Mouse (Mus musculus) left cerebral cortex, adult 2 months (tissue): ENCODE results near the gene Ush2a. TPM values are rescaled to one million over a fixed set of nuclear protein-coding genes. Genes with fewer than 3 reads are reported as not detected.

ENCODE experiments used
- DNase-seq, 2 experiments: peaks; one replicate each; pipeline ENCODE4 v3.0.0; 2021 to 2022; ENCODE audit warnings: low spot score in 2 of 2, mixed read lengths in 1 of 2; ENCODE audit errors: extremely low spot score in 1 of 2
- H3K27ac ChIP-seq: fragments of 200-600 bp; 2 replicates; pipeline ENCODE4 v1.8.1; 2022
- H3K4me3 ChIP-seq: fragments of 200-600 bp; 2 replicates; pipeline ENCODE4 v1.8.1; 2022
- CTCF ChIP-seq: fragments of 200-600 bp; IDR thresholded peaks from 2 replicates; pipeline ENCODE4 v1.8.1; 2022; ENCODE audit warnings: antibody characterized with exemption, mild to moderate bottlenecking, moderate library complexity
- intact Hi-C: fragments of 180-260 bp; cut with DNase I; formaldehyde crosslinking; loops from one replicate; pipeline ENCODE4 v1.15.1; 2025
- total RNA-seq, 2 experiments: library from RNA; stranded (reverse); gene quantifications; 2 replicates each; pipeline ENCODE4 v1.2.3; 2021

The Ush2a gene
- total RNA-seq, 2 experiments from 2014 or later: 0.05 to 0.37 TPM

- Histone ChIP-seq H3K4me3 (no peak overlapping the region), H3K27ac (no peak overlapping the region)
- TF ChIP-seq CTCF: no peak
- intact Hi-C loops: no loop called here
- DNase-seq: no peak
Measured at GRCm38 (mm10) chr1:188407176-188407575, 145.4 kb downstream of the Ush2a start.

- Histone ChIP-seq H3K4me3 (no peak overlapping the region), H3K27ac (no peak overlapping the region)
- DNase-seq: no peak
- no peak for TF ChIP-seq CTCF
- intact Hi-C loops: no loop called here
Measured at GRCm38 (mm10) chr1:188407613-188408386, 146.0 kb downstream of the Ush2a start.

GRCm38 (mm10) chr1:188410547-188410946 is 148.7 kb downstream of the Ush2a start:
- no peak for TF ChIP-seq CTCF
- intact Hi-C loops: no loop called here
- Histone ChIP-seq H3K4me3 (no peak overlapping the region), H3K27ac (no peak overlapping the region)
- DNase-seq: no peak

GRCm38 (mm10) chr1:188420543-188420942 is 158.7 kb downstream of the Ush2a start:
- no peak for DNase-seq
- Histone ChIP-seq H3K27ac (no peak overlapping the region), H3K4me3 (no peak overlapping the region)
- intact Hi-C loops: no loop called here
- TF ChIP-seq CTCF: peak; percentile 3

GRCm38 (mm10) chr1:188428172-188428571 is 166.3 kb downstream of the Ush2a start:
- intact Hi-C loops: no loop called here
- Histone ChIP-seq H3K27ac (no peak overlapping the region), H3K4me3 (no peak overlapping the region)
- no peak for TF ChIP-seq CTCF
- no peak for DNase-seq

- no peak for DNase-seq
- H3K27ac ChIP-seq: no peak overlapping the region
- intact Hi-C loops: no loop called here
- no peak overlapping the region for H3K4me3 ChIP-seq
- TF ChIP-seq CTCF: no peak
Measured at GRCm38 (mm10) chr1:188430689-188431088, 168.9 kb downstream of the Ush2a start.

- intact Hi-C loops: no loop called here
- Histone ChIP-seq H3K27ac (no peak overlapping the region), H3K4me3 (no peak overlapping the region)
- DNase-seq: no peak
- peak; percentile 37 for TF ChIP-seq CTCF
Measured at GRCm38 (mm10) chr1:188447964-188448363, 186.1 kb downstream of the Ush2a start.

- TF ChIP-seq CTCF: no peak
- H3K4me3 ChIP-seq: no peak overlapping the region
- intact Hi-C loops: no loop called here
- DNase-seq: no peak
- no peak overlapping the region for H3K27ac ChIP-seq
Measured at GRCm38 (mm10) chr1:188456466-188457175, 194.8 kb downstream of the Ush2a start.

GRCm38 (mm10) chr1:188457221-188458008 is 195.6 kb downstream of the Ush2a start:
- Histone ChIP-seq H3K4me3 (no peak overlapping the region), H3K27ac (no peak overlapping the region)
- intact Hi-C loops: no loop called here
- TF ChIP-seq CTCF: no peak
- no peak for DNase-seq

GRCm38 (mm10) chr1:188461203-188461602 is 199.4 kb downstream of the Ush2a start:
- no peak for DNase-seq
- Histone ChIP-seq H3K27ac (no peak overlapping the region), H3K4me3 (no peak overlapping the region)
- no peak for TF ChIP-seq CTCF
- intact Hi-C loops: no loop called here

- intact Hi-C loops: no loop called here
Measured at GRCm38 (mm10) chr1:188464653-188465052, 202.8 kb downstream of the Ush2a start.

GRCm38 (mm10) chr1:188468371-188468783 is 206.6 kb downstream of the Ush2a start:
- no peak for TF ChIP-seq CTCF
- peak in 1 of 2 experiments; percentile 13 for DNase-seq
- H3K4me3 ChIP-seq: no peak overlapping the region
- H3K27ac ChIP-seq: no peak overlapping the region
- intact Hi-C loops: no loop called here

More at GRCm38 (mm10) chr1:188464653-188465052, 202.8 kb downstream of the Ush2a start:
- TF ChIP-seq CTCF: no peak
- H3K4me3 ChIP-seq: no peak overlapping the region
- H3K27ac ChIP-seq: no peak overlapping the region
- no peak for DNase-seq
